Mouse (Mus musculus) neural tube, embryonic 15.5 days (tissue): ENCODE measurements at regions not wholly inside any gene's neighbourhood (a gene's known extent, or its start where the extent isn't known, plus 50 kb on each side); places are given as distances from the start of the nearest gene placed in this dataset.

Experiments used
- ATAC-seq: fragments of 200-750 bp; cut with Nextera tagmentation; 2 replicates; pipeline ENCODE4 v1.8.0; 2017; ENCODE audit warnings: mild to moderate bottlenecking, moderate TSS enrichment, moderate library complexity; ENCODE audit not compliant: low FRiP score
- H3K27ac ChIP-seq: fragments of 300-500 bp; sonication (generic); replicated peaks from 2 replicates; pipeline ENCODE4 v1.5.1; 2015; ENCODE audit warnings: mild to moderate bottlenecking, inconsistent platforms
- H3K27me3 ChIP-seq: fragments of 300-500 bp; sonication (generic); replicated peaks from 2 replicates; pipeline ENCODE4 v1.6.1; 2015; ENCODE audit warnings: inconsistent platforms
- H3K36me3 ChIP-seq: fragments of 300-500 bp; sonication (generic); 2 replicates; pipeline ENCODE4 v1.6.1; 2015; ENCODE audit warnings: inconsistent platforms
- H3K4me1 ChIP-seq: fragments of 300-500 bp; sonication (generic); 2 replicates; pipeline ENCODE4 v1.6.1; 2015; ENCODE audit warnings: inconsistent platforms
- H3K4me2 ChIP-seq: fragments of 300-500 bp; sonication (generic); 2 replicates; pipeline ENCODE4 v1.6.1; 2015; ENCODE audit warnings: inconsistent platforms, mild to moderate bottlenecking, moderate library complexity
- H3K4me3 ChIP-seq: fragments of 300-500 bp; sonication (generic); replicated peaks from 2 replicates; pipeline ENCODE4 v1.5.1; 2015; ENCODE audit warnings: mild to moderate bottlenecking, inconsistent platforms
- H3K9ac ChIP-seq: fragments of 300-500 bp; sonication (generic); replicated peaks from 2 replicates; pipeline ENCODE4 v1.6.1; 2015; ENCODE audit warnings: mild to moderate bottlenecking, inconsistent platforms
- H3K9me3 ChIP-seq: fragments of 300-500 bp; sonication (generic); replicated peaks from 2 replicates; pipeline ENCODE4 v1.6.1; 2016; ENCODE audit warnings: inconsistent platforms
- WGBS: fragments of 180-500 bp; shearing (Covaris S2); methylation state at CpG from one replicate; pipeline ENCODE4 v1.1.7; 2015; ENCODE audit warnings: mixed read lengths; 5-methylcytosine and 5-hydroxymethylcytosine counted together

- no peaks in the 10 kb centered on the region for H3K36me3 ChIP-seq
- no peaks in the 10 kb centered on the region for H3K9me3 ChIP-seq
- H3K27me3 ChIP-seq = no peaks in the 10 kb centered on the region
- no peak overlapping the region for H3K4me3 ChIP-seq
- H3K9ac ChIP-seq = no peak overlapping the region
- no peaks in the 10 kb centered on the region for H3K4me1 ChIP-seq
- no peak overlapping the region for H3K27ac ChIP-seq
- 15% methylated on average over 1 of the region's 1 CpGs for WGBS
- no peak overlapping the region for H3K4me2 ChIP-seq
- no peak for ATAC-seq
These were observed 83.2 kb upstream of the Rgs4 start for GRCm38 (mm10) chr1:169830596-169830995.

GRCm38 (mm10) chr1:169822034-169822433 lies 74.6 kb upstream of the Rgs4 start:
- Histone ChIP-seq H3K36me3 (no peaks in the 10 kb centered on the region), H3K4me2 (no peak overlapping the region), H3K9ac (no peak overlapping the region), H3K27me3 (no peaks in the 10 kb centered on the region), H3K4me3 (no peak overlapping the region), H3K27ac (no peak overlapping the region), H3K4me1 (no peaks in the 10 kb centered on the region), H3K9me3 (no peaks in the 10 kb centered on the region)
- ATAC-seq = no peak
- WGBS = 63% methylated on average over 7 of the region's 7 CpGs

GRCm38 (mm10) chr1:169819404-169819949 lies 72.0 kb upstream of the Rgs4 start:
- no peak overlapping the region for H3K27ac ChIP-seq
- 74% methylated on average over 5 of the region's 5 CpGs for WGBS
- no peak overlapping the region for H3K4me3 ChIP-seq

GRCm38 (mm10) chr1:169816939-169817338 lies 69.5 kb upstream of the Rgs4 start:
- Histone ChIP-seq H3K9ac (no peak overlapping the region), H3K9me3 (no peaks in the 10 kb centered on the region), H3K36me3 (no peaks in the 10 kb centered on the region), H3K4me3 (no peak overlapping the region), H3K27ac (no peak overlapping the region), H3K4me1 (peaks cover 8% of the 10 kb centered on the region), H3K27me3 (no peaks in the 10 kb centered on the region), H3K4me2 (no peak overlapping the region)
- WGBS = 62% methylated on average over 6 of the region's 6 CpGs
- ATAC-seq = no peak

More at GRCm38 (mm10) chr1:169819404-169819949, 72.0 kb upstream of the Rgs4 start:
- H3K9me3 ChIP-seq = no peaks in the 10 kb centered on the region
- no peak overlapping the region for H3K9ac ChIP-seq
- H3K4me1 ChIP-seq = no peaks in the 10 kb centered on the region
- no peak overlapping the region for H3K4me2 ChIP-seq
- no peaks in the 10 kb centered on the region for H3K36me3 ChIP-seq
- ATAC-seq = no peak
- no peaks in the 10 kb centered on the region for H3K27me3 ChIP-seq

GRCm38 (mm10) chr1:169812512-169813101 lies 65.2 kb upstream of the Rgs4 start:
- Histone ChIP-seq H3K36me3 (no peaks in the 10 kb centered on the region), H3K4me3 (no peak overlapping the region), H3K4me1 (peaks cover 8% of the 10 kb centered on the region), H3K9ac (no peak overlapping the region), H3K27me3 (no peaks in the 10 kb centered on the region), H3K27ac (0 out of 2 replicates have a peak overlapping the region, but pooled peaks have one; percentile 54), H3K9me3 (no peaks in the 10 kb centered on the region), H3K4me2 (no peak overlapping the region; the same call in 1 of the 2 replicates)
- 36% methylated on average over 9 of the region's 9 CpGs for WGBS
- ATAC-seq = 0 out of 2 replicates have a peak, but pooled peaks have one; percentile 70

GRCm38 (mm10) chr1:169803428-169804138 lies 56.1 kb upstream of the Rgs4 start:
- Histone ChIP-seq H3K27me3 (no peaks in the 10 kb centered on the region), H3K9ac (no peak overlapping the region), H3K4me2 (no peak overlapping the region), H3K4me3 (no peak overlapping the region), H3K4me1 (no peaks in the 10 kb centered on the region), H3K36me3 (no peaks in the 10 kb centered on the region), H3K9me3 (no peaks in the 10 kb centered on the region), H3K27ac (no peak overlapping the region)
- WGBS = 92% methylated on average over 4 of the region's 4 CpGs
- no peak for ATAC-seq

- Histone ChIP-seq H3K9me3 (no peaks in the 10 kb centered on the region), H3K4me2 (no peak overlapping the region), H3K27me3 (no peaks in the 10 kb centered on the region), H3K27ac (no peak overlapping the region), H3K9ac (no peak overlapping the region), H3K4me3 (no peak overlapping the region), H3K36me3 (no peaks in the 10 kb centered on the region), H3K4me1 (no peaks in the 10 kb centered on the region)
- WGBS = 93% methylated on average over 4 of the region's 4 CpGs
- no peak for ATAC-seq
These were observed 55.4 kb upstream of the Rgs4 start for GRCm38 (mm10) chr1:169802868-169803267.

- H3K9ac ChIP-seq = no peak overlapping the region
- no peak overlapping the region for H3K4me3 ChIP-seq
- H3K27me3 ChIP-seq = no peaks in the 10 kb centered on the region
- no peak overlapping the region for H3K27ac ChIP-seq
- H3K4me2 ChIP-seq = no peak overlapping the region
- H3K4me1 ChIP-seq = no peaks in the 10 kb centered on the region
- H3K9me3 ChIP-seq = no peaks in the 10 kb centered on the region
- no peaks in the 10 kb centered on the region for H3K36me3 ChIP-seq
- ATAC-seq = no peak
- 89% methylated on average over 8 of the region's 8 CpGs for WGBS
These were observed 54.8 kb upstream of the Rgs4 start for GRCm38 (mm10) chr1:169802053-169802830.
